Mouse (Mus musculus) neural tube, embryonic 15.5 days (tissue): ENCODE measurements around the gene Vegfc. TPM values are rescaled to one million over a fixed set of nuclear protein-coding genes. Genes with fewer than 3 reads are reported as not detected.

ENCODE experiments used
- ATAC-seq: fragments of 200-750 bp; cut with Nextera tagmentation; 2 replicates; pipeline ENCODE4 v1.8.0; 2017; ENCODE audit warnings: mild to moderate bottlenecking, moderate TSS enrichment, moderate library complexity; ENCODE audit not compliant: low FRiP score
- H3K27ac ChIP-seq: fragments of 300-500 bp; sonication (generic); replicated peaks from 2 replicates; pipeline ENCODE4 v1.5.1; 2015; ENCODE audit warnings: mild to moderate bottlenecking, inconsistent platforms
- H3K27me3 ChIP-seq: fragments of 300-500 bp; sonication (generic); replicated peaks from 2 replicates; pipeline ENCODE4 v1.6.1; 2015; ENCODE audit warnings: inconsistent platforms
- H3K36me3 ChIP-seq: fragments of 300-500 bp; sonication (generic); 2 replicates; pipeline ENCODE4 v1.6.1; 2015; ENCODE audit warnings: inconsistent platforms
- H3K4me1 ChIP-seq: fragments of 300-500 bp; sonication (generic); 2 replicates; pipeline ENCODE4 v1.6.1; 2015; ENCODE audit warnings: inconsistent platforms
- H3K4me2 ChIP-seq: fragments of 300-500 bp; sonication (generic); 2 replicates; pipeline ENCODE4 v1.6.1; 2015; ENCODE audit warnings: inconsistent platforms, mild to moderate bottlenecking, moderate library complexity
- H3K4me3 ChIP-seq: fragments of 300-500 bp; sonication (generic); replicated peaks from 2 replicates; pipeline ENCODE4 v1.5.1; 2015; ENCODE audit warnings: mild to moderate bottlenecking, inconsistent platforms
- H3K9ac ChIP-seq: fragments of 300-500 bp; sonication (generic); replicated peaks from 2 replicates; pipeline ENCODE4 v1.6.1; 2015; ENCODE audit warnings: mild to moderate bottlenecking, inconsistent platforms
- H3K9me3 ChIP-seq: fragments of 300-500 bp; sonication (generic); replicated peaks from 2 replicates; pipeline ENCODE4 v1.6.1; 2016; ENCODE audit warnings: inconsistent platforms
- WGBS: fragments of 180-500 bp; shearing (Covaris S2); methylation state at CpG from one replicate; pipeline ENCODE4 v1.1.7; 2015; ENCODE audit warnings: mixed read lengths; 5-methylcytosine and 5-hydroxymethylcytosine counted together
- polyA plus RNA-seq: library from polyadenylated mRNA; unstranded; fragments of >200 nt; fragmentation: Nextera tagmentation; extraction: Ambion mirVana; gene quantifications from 2 replicates; pipeline ENCODE4 v1.2.1, GENCODE M21; 2015

Vegfc gene
- 3.8 and 4.4 TPM in 2 replicates for polyA plus RNA-seq

DNA sequence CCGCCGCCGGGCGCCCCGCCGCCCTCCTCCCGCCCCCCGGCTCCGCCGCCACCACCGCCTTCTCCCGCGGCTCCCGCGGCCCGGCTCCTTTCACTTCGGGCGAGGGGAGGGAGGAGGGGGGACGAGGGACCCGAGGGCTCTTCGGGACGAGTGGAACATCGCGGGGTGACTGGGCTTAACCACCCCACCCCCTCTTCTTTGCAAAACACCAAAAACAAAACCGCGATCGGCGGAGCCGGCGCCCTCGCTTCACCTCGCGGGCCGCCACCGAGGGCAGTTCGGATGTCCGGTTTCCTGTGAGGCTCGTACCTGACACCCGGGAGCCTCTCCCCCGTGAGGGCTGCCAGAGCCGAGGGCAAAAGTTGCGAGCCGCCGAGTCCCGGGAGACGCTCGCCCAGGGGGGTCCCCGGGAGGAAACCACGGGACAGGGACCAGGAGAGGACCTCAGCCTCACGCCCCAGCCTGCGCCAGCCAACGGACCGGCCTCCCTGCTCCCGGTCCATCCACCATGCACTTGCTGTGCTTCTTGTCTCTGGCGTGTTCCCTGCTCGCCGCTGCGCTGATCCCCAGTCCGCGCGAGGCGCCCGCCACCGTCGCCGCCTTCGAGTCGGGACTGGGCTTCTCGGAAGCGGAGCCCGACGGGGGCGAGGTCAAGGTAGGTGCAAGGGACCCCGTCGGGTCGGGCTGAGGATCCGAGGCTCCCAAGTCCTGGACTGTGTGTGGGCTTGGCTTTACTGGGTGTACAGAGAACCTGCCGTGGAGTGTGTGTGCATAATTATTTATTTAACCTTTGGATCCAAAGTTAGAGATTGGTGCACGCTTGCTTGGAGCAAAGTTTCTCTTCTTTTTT, at the start of gene Vegfc:
TSS of gene Vegfc (plus strand) at position 336 of the 850 bp plus-strand sequence.
- H3K4me3 ChIP-seq, result peak within 1 kb of the TSS; percentile 88
- H3K4me1 ChIP-seq, result peaks cover 15% of the 10 kb centered on the region
- peak within 1 kb of the TSS; percentile 80 for H3K9ac ChIP-seq
- ATAC-seq, result peak; percentile 83
- no peaks in the 10 kb centered on the region for H3K9me3 ChIP-seq
- H3K27ac ChIP-seq, result peak within 1 kb of the TSS; percentile 73
- peak within 1 kb of the TSS; percentile 76 for H3K4me2 ChIP-seq
- H3K27me3 ChIP-seq, result no peaks in the 10 kb centered on the region
- under 1% methylated on average over 75 of the region's 79 CpGs for WGBS
- H3K36me3 ChIP-seq, result no peaks in the 10 kb centered on the region

DNA sequence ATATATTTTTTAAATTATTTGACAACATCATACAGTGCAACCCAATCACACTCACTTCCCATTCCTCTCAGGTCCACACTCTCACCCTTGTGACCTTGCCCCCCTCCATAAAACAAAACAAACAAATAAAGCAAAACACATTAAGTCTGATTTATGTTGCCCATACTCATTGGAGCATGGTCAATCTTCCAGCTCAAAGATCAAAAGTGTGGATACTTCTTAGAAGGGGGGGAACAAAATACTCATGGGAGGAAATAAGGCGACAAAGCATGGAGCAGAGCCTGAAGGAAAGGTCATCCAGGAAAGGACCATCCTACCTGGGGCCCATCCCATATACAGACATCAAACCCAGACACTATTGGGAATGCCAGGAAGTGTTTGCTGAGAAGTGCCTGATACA, 42.8 kb upstream of the Vegfc start:
- no peaks in the 10 kb centered on the region for H3K36me3 ChIP-seq
- H3K4me1 ChIP-seq, result no peaks in the 10 kb centered on the region
- H3K4me3 ChIP-seq, result no peak overlapping the region
- H3K27ac ChIP-seq, result no peak overlapping the region
- H3K4me2 ChIP-seq, result no peak overlapping the region
- no peak for ATAC-seq
- 70% methylated on average over 1 of the region's 1 CpGs for WGBS
- H3K9ac ChIP-seq, result no peak overlapping the region
- no peaks in the 10 kb centered on the region for H3K27me3 ChIP-seq
- H3K9me3 ChIP-seq, result no peaks in the 10 kb centered on the region

GRCm38 (mm10) chr8:54042601-54043000, 34.8 kb upstream of the Vegfc start:
- Histone ChIP-seq H3K4me3 (no peak overlapping the region), H3K9me3 (no peaks in the 10 kb centered on the region), H3K4me2 (no peak overlapping the region), H3K27me3 (no peaks in the 10 kb centered on the region), H3K4me1 (no peaks in the 10 kb centered on the region), H3K27ac (no peak overlapping the region), H3K36me3 (no peaks in the 10 kb centered on the region), H3K9ac (no peak overlapping the region)
- 27% methylated on average over 1 of the region's 1 CpGs for WGBS
- no peak for ATAC-seq

DNA sequence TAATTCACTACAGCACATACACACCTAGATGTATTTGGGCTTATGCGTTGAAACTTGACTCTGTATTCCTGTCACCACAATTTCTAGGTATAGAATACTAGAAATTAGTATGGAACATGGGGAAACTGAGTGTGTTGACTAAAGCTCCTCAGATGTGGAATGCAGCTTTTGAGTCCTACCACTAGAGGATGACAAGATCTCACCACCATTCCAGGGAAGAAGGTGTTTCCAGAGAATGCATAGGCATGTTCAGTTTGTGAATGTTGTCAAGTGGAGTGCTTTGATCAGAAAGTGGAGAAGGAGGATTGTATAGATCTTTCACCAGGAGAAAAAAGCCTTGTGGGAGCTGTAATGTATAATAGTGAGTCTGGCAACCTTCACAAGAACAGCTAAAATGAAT, 33.9 kb upstream of the Vegfc start:
- 92% methylated on average over 1 of the region's 1 CpGs for WGBS
- H3K9ac ChIP-seq, result no peak overlapping the region
- H3K27me3 ChIP-seq, result no peaks in the 10 kb centered on the region
- H3K4me2 ChIP-seq, result no peak overlapping the region
- no peak overlapping the region for H3K4me3 ChIP-seq
- no peaks in the 10 kb centered on the region for H3K4me1 ChIP-seq
- H3K9me3 ChIP-seq, result no peaks in the 10 kb centered on the region
- ATAC-seq, result no peak
- H3K36me3 ChIP-seq, result no peaks in the 10 kb centered on the region
- no peak overlapping the region for H3K27ac ChIP-seq

GRCm38 (mm10) chr8:54053210-54053609, 24.2 kb upstream of the Vegfc start:
- ATAC-seq, result no peak
- H3K36me3 ChIP-seq, result no peaks in the 10 kb centered on the region
- peaks cover 4% of the 10 kb centered on the region; the same call in 1 of the 2 replicates for H3K4me1 ChIP-seq
- WGBS, result 5% methylated on average over 1 of the region's 1 CpGs
- no peaks in the 10 kb centered on the region for H3K9me3 ChIP-seq
- H3K27ac ChIP-seq, result no peak overlapping the region
- H3K27me3 ChIP-seq, result no peaks in the 10 kb centered on the region
- no peak overlapping the region for H3K4me2 ChIP-seq
- no peak overlapping the region for H3K9ac ChIP-seq
- H3K4me3 ChIP-seq, result no peak overlapping the region

- Histone ChIP-seq H3K4me3 (no peak overlapping the region), H3K4me2 (no peak overlapping the region), H3K9ac (no peak overlapping the region), H3K36me3 (no peaks in the 10 kb centered on the region), H3K9me3 (no peaks in the 10 kb centered on the region), H3K4me1 (no peaks in the 10 kb centered on the region), H3K27me3 (no peaks in the 10 kb centered on the region), H3K27ac (no peak overlapping the region)
- no peak for ATAC-seq
- 72% methylated on average over 4 of the region's 4 CpGs for WGBS
Measured at GRCm38 (mm10) chr8:54065492-54065891, 11.9 kb upstream of the Vegfc start.

- H3K4me2 ChIP-seq, result peak overlapping the region; percentile 76
- no peak overlapping the region for H3K27ac ChIP-seq
- 61% methylated on average over 1 of the region's 1 CpGs for WGBS
- ATAC-seq, result 0 out of 2 replicates have a peak, but pooled peaks have one; percentile 3
- no peaks in the 10 kb centered on the region for H3K9me3 ChIP-seq
- H3K36me3 ChIP-seq, result no peaks in the 10 kb centered on the region
- peaks cover 15% of the 10 kb centered on the region for H3K4me1 ChIP-seq
- H3K4me3 ChIP-seq, result peak overlapping the region; percentile 88
- H3K27me3 ChIP-seq, result no peaks in the 10 kb centered on the region
- no peak overlapping the region for H3K9ac ChIP-seq
Measured at GRCm38 (mm10) chr8:54076301-54076700, 1.1 kb upstream of the Vegfc start.

- no peaks in the 10 kb centered on the region for H3K36me3 ChIP-seq
- peak overlapping the region; percentile 76 for H3K4me2 ChIP-seq
- no peaks in the 10 kb centered on the region for H3K27me3 ChIP-seq
- WGBS, result under 1% methylated on average over 21 of the region's 28 CpGs
- peak; percentile 91 for ATAC-seq
- no peaks in the 10 kb centered on the region for H3K9me3 ChIP-seq
- H3K4me1 ChIP-seq, result peaks cover 15% of the 10 kb centered on the region
- H3K4me3 ChIP-seq, result peak overlapping the region; percentile 88
- peak overlapping the region; percentile 80 for H3K9ac ChIP-seq
- H3K27ac ChIP-seq, result peak overlapping the region; percentile 73
Measured at GRCm38 (mm10) chr8:54076791-54077270, 575 bp upstream of the Vegfc start.

DNA sequence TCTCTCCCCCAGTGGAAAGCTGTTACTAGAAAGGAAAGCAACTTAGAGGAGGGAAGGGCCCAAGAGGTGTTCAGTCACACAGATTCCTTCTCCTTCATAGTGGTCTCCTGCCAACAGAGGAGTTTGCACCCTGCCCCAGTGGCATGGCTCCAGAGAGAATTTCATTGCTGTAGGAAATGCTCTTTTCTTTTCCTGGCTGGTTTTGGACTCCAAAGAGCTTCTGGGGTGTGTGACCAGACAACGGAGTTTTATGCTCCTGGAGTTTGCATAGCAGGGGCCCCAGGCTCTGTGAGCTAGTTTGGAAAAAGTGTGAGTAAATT, 675 bp downstream of the Vegfc start:
- peak overlapping the region; percentile 88 for H3K4me3 ChIP-seq
- H3K4me2 ChIP-seq, result peak overlapping the region; percentile 76
- H3K9me3 ChIP-seq, result no peaks in the 10 kb centered on the region
- 6% methylated on average over 1 of the region's 1 CpGs for WGBS
- peak overlapping the region; percentile 73; the same call in 1 of the 2 replicates for H3K27ac ChIP-seq
- no peaks in the 10 kb centered on the region for H3K36me3 ChIP-seq
- peak; percentile 25; the same call in 1 of the 2 replicates for ATAC-seq
- peak overlapping the region; percentile 80; the same call in 1 of the 2 replicates for H3K9ac ChIP-seq
- H3K4me1 ChIP-seq, result peaks cover 15% of the 10 kb centered on the region
- no peaks in the 10 kb centered on the region for H3K27me3 ChIP-seq

- Histone ChIP-seq H3K27me3 (no peaks in the 10 kb centered on the region), H3K36me3 (no peaks in the 10 kb centered on the region), H3K27ac (no peak overlapping the region), H3K4me3 (0 out of 2 replicates have a peak overlapping the region, but pooled peaks have one; percentile 4), H3K4me1 (peaks cover 15% of the 10 kb centered on the region), H3K4me2 (peak overlapping the region; percentile 76), H3K9me3 (no peaks in the 10 kb centered on the region), H3K9ac (no peak overlapping the region)
- no peak for ATAC-seq
- 44% methylated on average over 11 of the region's 11 CpGs for WGBS
Measured at GRCm38 (mm10) chr8:54079001-54079400, 1.6 kb downstream of the Vegfc start.

DNA sequence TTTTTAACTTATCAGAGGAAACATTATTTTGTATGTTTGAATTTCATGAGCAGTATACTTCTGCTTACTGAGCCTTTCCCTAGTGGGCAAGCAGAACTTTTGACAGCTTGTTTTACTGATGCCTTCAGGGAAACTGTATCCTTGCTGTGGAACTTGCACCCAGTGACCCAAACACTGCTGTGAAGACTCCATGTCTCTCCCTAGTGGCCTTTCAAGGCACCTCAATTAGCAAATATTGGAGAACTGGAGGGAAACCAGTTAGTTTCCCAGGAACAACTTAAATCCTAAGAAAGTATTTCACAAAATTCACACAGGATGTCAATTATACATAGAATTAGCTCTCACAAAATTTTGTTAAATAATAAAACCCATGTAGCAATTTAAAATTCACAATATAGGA, 2.2 kb downstream of the Vegfc start:
- Histone ChIP-seq H3K9me3 (no peaks in the 10 kb centered on the region), H3K36me3 (no peaks in the 10 kb centered on the region), H3K27me3 (no peaks in the 10 kb centered on the region), H3K27ac (no peak overlapping the region), H3K4me2 (no peak overlapping the region), H3K4me3 (no peak overlapping the region), H3K9ac (no peak overlapping the region), H3K4me1 (peaks cover 15% of the 10 kb centered on the region)
- ATAC-seq, result no peak

- Histone ChIP-seq H3K4me2 (no peak overlapping the region), H3K4me3 (no peak overlapping the region), H3K36me3 (no peaks in the 10 kb centered on the region), H3K4me1 (no peaks in the 10 kb centered on the region), H3K9ac (no peak overlapping the region), H3K9me3 (no peaks in the 10 kb centered on the region), H3K27ac (no peak overlapping the region), H3K27me3 (no peaks in the 10 kb centered on the region)
- ATAC-seq, result no peak
- WGBS, result 88% methylated on average over 6 of the region's 6 CpGs
Measured at GRCm38 (mm10) chr8:54085896-54086295, 8.5 kb downstream of the Vegfc start.
